Mouse (Mus musculus): ENCODE results near the gene Tcf12.

The Tcf12 gene

DNA sequence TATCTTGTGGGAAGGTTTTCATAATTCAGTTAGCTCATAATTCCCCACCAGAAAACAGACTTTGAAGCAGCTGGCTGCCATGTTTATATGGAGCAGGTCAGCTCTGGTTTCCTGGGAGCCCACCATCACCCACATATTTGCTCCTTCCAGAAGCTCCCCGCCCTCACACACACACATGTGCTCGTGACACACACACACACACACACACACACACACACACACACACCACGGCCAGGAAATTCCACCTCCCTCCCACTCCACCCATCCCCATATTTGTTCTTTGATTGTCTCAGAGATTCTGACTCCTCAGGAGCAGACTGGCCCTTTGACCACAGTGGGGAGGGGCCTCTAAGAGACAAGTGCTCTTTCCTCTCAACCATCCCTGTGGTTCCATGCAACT, 289.7 kb downstream of the Tcf12 start:
- WGBS = 82% methylated on average over 3 of the region's 3 CpGs

DNA sequence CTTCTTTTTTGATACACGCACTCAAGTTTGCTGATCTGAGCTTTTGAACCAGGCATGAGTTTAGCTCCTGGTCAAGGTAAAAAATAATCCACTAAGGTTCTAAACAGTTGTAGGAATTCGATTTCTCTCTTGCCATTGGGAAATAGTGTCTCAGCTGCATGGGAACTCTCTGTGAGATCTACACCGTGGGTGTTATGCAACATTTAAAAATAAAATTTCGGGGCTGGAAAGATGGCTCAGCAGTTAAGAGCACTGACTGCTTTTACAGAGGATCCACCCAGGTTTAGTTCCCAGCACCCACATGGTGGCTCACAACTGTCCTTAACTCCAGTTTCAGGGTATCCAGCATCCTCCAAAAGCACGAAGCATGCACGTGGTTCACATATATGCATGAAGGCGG, 293.2 kb downstream of the Tcf12 start:
- WGBS = 46% methylated on average over 7 of the region's 7 CpGs

DNA sequence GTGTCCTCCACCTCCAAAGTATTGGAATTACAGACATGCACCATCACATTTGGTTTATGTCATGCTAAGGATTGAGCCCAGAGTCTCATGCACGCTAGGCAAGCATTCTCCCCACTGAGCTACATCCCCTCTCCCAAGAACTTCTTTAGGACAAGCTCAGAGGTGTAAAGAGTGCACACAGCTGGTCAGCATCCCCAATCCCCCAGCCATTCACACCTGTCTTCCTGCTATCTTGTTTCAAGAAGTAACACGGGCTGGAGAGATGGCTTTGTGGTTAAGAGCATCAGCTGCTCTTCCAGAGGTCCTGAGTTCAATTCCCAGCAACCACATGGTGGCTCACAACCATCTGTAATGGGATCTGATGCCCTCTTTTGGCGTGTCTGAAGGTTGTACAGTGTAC, 295.6 kb downstream of the Tcf12 start:
- 77% methylated on average over 3 of the region's 3 CpGs for WGBS

DNA sequence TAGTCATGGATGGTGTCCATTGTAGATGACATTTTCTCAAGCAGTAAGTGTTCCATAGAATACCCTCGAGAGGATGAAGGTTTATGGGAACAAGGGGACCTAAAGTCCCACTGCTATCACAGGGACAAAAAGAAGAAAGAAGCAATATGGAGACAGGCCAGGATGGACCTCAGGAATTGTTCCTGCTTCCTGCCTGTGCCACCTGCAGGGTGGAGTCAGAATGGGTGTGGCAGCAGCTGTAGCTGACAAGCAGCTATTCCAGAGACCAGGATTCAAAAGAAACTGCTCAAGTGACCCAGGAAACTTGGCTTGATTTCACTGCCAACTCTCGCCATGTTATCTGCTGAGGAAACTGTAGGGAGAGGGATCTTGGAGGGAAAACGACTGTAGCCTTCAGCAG, 298.1 kb downstream of the Tcf12 start:
- 76% methylated on average over 3 of the region's 3 CpGs for WGBS

DNA sequence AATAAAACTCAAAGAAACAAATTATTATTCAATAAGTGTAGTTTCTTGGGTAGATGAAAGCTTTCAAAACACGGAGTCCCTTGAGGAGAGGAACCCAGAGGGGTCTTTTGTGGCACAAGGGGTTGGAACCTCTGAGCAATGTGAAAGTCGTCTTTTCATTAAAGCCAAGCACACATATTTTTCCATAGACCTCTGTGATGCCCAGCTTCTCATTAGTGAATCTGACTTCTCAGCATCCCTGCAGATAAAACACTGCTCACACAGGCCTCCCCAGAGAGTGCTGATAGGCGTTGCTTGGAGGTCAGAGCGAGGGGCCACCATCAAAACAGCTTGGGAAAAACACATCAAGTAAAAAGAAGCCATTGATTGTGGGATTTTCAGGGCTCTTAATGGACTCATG, 298.8 kb downstream of the Tcf12 start:
- WGBS = 61% methylated on average over 4 of the region's 4 CpGs

DNA sequence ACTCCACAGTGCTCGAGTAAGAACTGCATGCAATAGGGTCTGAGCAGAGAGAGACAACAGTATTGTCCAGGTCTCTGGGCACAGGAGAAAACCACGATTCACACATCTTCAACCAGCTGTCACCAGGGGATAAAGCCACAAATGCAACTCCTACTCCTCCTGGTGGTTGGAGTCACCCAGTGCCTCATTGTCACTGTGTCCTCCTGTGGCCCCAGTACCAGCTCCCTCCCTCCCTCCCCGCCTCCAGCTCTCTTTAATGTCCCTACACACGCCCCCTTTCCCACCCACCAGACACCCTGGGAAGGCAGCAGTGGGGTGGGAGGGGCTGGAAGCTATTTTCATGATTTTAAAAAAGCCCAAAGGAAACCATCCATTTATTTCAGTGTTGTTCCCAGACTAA, 299.3 kb downstream of the Tcf12 start:
- WGBS = 29% methylated on average over 4 of the region's 4 CpGs

DNA sequence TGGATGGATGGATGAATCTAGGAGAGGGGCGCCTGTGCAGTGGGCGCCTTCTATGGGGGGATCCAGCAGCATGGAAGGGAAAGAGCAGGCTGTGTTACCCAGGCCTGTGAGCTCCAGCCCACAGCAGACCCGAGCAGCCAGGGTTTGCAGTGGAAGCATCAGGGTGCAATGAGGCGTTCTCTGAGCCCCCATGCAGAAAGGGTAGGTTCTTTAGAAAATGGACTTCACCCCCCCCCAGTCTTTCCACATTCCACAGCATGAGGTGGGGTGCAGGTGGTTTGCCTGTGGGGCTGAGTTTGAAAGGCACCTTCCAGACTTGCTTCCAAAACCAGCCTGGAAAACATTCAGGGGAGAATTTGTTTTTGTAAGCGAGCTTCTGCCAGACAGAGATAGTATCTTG, 300.3 kb downstream of the Tcf12 start:
- WGBS = 85% methylated on average over 5 of the region's 5 CpGs

DNA sequence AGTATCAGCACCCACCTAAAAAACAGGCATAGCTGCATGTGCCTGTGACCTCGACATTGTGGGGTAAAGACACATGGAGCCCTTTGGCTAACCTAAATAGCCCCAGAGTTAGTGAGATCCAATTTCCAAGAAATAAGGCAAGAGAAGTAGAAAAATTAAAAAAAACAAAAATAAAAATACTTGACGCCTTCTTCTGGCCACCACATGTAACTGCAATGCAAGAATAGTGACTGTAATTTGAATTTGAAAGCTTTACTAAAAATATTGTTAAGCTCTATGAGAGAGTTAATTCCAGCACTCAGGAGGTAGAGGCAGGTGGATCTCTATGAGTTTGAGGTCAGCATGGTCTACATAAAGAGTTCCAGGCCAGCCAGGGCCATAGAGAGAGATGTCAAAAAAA, 300.9 kb downstream of the Tcf12 start:
- 72% methylated on average over 2 of the region's 2 CpGs for WGBS

DNA sequence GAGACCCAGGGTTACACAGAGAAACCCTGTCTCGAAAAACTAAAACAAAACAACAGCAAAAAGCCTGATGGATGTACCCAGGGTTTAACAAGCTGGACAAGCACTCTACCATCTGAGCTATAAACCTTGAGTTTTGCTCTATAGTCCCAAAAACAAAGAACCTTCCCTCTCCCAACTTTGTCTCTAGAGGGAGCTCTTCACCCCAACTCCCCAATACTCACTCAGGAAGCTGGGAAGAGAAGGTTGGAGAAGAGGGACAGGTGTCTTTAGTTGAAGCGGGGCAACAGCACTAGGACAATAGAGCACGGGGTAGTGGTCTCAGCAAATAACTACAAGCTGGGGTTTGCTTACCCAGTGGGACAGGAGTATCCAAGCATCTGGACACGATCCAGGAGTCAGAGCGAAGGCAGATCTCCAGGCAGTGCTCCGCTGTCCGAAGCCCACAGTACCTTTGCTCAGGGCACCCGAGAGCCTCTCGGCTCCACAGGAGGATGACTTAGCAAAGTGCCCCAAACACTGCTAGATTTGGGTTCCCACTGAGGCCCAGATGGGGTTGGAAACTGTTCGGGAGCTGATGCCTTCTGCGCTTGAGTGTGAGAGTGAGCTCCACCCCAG, 302.9 kb downstream of the Tcf12 start:
- 59% methylated on average over 11 of the region's 11 CpGs for WGBS

DNA sequence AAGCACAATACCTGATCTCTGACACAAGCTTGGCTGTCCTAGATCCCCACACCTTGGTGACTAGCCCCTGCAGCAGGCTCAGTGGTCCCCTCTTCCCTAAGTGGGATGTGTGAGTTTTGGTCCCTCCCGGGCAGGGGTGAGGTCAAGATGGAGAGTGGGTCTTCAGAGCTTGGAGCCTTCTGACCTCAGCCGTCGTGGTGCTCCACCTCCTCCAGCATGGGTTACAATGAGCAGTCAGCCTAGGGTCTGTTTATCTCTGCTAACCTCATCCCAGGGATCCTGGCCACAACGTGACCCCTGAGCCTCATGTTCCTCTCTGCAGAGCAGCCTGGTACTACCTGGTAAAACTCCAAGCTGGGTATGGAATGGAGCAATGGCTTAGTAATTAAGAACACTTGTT, 303.9 kb downstream of the Tcf12 start:
- 82% methylated on average over 4 of the region's 4 CpGs for WGBS

DNA sequence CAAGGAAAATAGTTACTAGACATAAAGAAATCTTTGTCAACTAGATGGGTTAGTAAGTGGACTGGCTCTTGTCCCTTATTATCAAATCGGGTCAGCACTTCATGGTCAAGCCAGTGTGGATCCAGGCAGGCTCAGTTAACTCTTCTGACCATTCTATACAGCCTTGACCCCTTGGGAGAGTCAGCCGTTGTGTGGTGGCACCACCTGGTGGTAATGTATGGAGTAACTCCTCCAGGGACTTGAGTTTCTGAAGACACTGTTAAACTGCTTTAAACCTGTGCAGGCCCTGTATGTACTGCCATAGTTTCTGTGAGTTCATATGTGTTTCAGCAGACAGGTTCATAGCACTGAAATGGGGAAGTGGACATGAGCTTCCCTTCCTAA, 305.3 kb downstream of the Tcf12 start:
- WGBS = 4% methylated on average over 2 of the region's 2 CpGs

DNA sequence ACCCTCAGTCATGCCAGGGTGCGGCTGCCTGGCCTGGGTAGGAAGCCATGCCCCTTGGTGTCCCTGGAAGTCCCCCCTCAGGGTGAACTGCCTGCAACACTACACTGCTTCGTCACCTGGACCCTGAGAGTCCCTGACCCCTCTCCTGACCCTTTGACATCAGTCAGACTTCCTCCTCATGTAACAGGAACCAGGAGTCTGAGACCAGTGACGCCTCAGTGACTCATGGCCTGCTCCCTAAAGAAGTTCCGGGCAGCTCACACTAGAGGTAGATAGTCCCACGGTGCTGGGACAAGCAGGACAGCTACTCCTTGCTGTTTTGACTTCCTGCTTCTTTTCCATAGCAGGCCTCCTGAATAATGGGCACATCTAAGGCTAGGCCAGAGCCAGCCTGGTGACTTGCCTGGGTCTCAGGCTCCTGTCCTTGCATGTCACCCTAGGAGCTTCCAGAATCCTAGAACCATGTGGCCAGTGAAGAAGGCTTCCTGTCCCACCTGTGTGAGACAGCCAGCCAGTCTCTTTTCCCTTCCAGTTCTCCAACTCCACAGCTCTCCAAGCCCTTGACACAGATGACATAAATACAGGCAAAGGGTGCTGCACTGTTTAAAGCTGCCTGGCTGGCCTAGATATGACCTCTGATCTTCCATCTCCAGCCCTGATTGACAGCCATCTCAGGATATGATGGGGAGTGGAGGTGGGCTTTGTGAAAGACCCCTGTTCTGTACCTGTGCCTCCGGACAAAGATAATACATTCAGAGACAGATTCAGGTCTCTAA, 305.8 kb downstream of the Tcf12 start:
- WGBS = 84% methylated on average over 6 of the region's 6 CpGs

DNA sequence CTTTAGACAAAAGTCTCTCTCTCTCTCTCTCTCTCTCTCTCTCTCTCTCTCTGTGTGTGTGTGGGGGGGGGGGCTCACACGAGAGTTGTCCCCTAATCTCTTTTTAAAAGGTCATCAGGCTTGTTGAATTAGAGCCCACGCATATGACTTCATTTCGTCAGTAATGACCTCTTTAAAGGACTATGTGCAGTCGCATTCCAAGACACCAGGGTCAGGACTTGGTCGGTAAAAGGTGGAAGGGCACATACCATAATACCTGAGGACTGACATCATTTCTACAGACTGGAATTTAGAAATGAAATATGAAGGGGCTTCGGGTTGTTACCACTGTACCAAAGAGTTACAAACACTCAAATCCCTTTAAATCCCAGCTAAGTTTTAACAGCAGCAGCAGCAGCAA, 307.6 kb downstream of the Tcf12 start:
- 74% methylated on average over 6 of the region's 6 CpGs for WGBS

DNA sequence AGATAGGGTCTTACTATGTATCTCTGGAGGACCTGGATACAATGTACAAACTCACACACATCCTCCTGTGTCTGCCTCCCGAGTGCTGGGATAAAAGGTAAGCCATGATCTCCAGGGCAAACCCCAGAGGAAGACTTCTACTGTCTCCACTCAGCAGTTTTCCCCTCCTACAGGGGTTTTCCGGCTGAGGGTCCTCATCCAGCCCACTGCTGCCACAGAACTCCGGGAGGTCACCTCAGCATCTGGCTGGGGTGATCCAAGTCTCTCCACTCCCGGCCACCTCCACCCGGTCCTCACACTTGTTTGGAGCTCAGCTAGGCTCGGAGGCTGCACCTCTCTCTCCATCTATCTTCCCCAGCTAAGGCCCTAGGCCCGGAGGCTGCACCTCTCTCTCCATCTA, 308.4 kb downstream of the Tcf12 start:
- WGBS = 88% methylated on average over 7 of the region's 7 CpGs

DNA sequence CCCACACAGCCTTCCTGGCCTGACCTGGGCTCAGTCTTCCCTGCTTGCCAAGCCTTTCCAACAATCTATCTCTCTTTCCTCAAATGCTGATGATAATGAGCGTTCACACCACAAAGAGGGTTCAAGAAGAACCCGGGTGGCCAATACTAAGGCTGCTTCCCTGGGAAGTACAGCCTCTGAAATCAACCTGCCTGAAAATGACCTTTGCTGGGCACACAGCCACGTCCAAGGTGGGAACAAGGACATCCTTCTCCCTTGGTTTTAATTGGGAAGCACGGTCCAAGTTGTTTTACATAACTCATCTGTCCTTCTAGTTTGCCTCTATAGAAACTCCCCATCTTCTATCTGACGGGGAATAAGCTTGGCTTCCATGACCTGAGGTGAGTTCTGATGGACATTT, 312.1 kb downstream of the Tcf12 start:
- 90% methylated on average over 5 of the region's 5 CpGs for WGBS

DNA sequence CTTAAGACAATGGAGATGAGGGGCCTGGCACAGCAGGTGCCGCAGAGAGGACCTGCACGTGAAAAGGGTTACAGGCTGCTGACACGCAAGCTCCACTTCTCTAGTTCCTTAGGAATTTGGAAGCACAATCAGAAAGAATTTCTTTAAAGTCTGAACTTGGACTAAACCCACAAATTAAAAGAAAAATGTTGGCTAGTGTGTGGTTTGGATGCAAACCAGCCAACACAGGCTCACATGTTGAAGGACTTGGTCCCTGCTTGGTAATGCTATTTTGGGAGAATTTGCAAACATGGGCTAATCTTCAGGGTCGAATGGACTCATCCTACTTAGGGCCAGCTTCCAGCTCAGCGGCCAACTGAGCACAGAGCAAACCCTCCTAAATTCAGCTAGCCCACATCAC, 313.5 kb downstream of the Tcf12 start:
- WGBS = 67% methylated on average over 5 of the region's 5 CpGs
